Comparison of ENCODE assay signal across 10 mouse cellular contexts in genomic region chr17:47528919-47529318, GRCm38 (mm10). TPM values are rescaled to one million over a fixed set of nuclear protein-coding genes. Genes with fewer than 3 reads are reported as not detected.
DNase-seq lines count a peak whose midpoint lies in the region; ATAC-seq and TF ChIP-seq lines count a peak whose summit lies in the region.
"Had no signal": no experiment of that assay in that cellular context is flagged by ENCODE, and none has a peak within 500 bp of the region (broad histone marks: within the 10 kb centered on the region; RNA-seq: fewer than 3 reads in every experiment).

No protein-coding gene starts in this region.

- no peaks in the 10 kb centered on the region for H3K36me3 ChIP-seq in hindbrain, embryonic 12.5 days
- H3K36me3 ChIP-seq in hindbrain, postnatal 0 days (ENCODE audit: insufficient read depth, low read length), result no peaks in the 10 kb centered on the region
- H3K36me3 ChIP-seq in thymus, adult 2 months (ENCODE audit: control insufficient read depth, insufficient read depth, low read length), result peaks cover 16% of the 10 kb centered on the region
- H3K36me3 ChIP-seq in embryonic facial prominence, embryonic 15.5 days, result no peaks in the 10 kb centered on the region
- no peaks in the 10 kb centered on the region for H3K36me3 ChIP-seq in stomach, postnatal 0 days (ENCODE audit: control insufficient read depth, insufficient read depth, low read length)

- peaks cover 25% of the 10 kb centered on the region for H3K4me1 ChIP-seq in hindbrain, embryonic 12.5 days
- H3K4me1 ChIP-seq in hindbrain, postnatal 0 days (ENCODE audit: insufficient read depth, low read length), result no peaks in the 10 kb centered on the region
- peaks cover 83% of the 10 kb centered on the region for H3K4me1 ChIP-seq in thymus, adult 2 months (replicated peaks; ENCODE audit: control insufficient read depth, insufficient read depth, low read length)
- peaks cover 44% of the 10 kb centered on the region for H3K4me1 ChIP-seq in embryonic facial prominence, embryonic 15.5 days
- H3K4me1 ChIP-seq in stomach, postnatal 0 days (replicated peaks; ENCODE audit: control insufficient read depth, insufficient read depth), result peaks cover 10% of the 10 kb centered on the region

- no peak for DNase-seq in hindbrain, postnatal 0 days (ENCODE audit: low spot score)
- DNase-seq in thymus, adult 2 months, result peak; percentile 42
- DNase-seq in thymus, postnatal 0 days (ENCODE audit: low spot score), result no peak
- DNase-seq in stomach, postnatal 0 days (ENCODE audit: low spot score), result no peak
- DNase-seq in left cerebral cortex, adult 11 months (ENCODE audit: low spot score), result no peak
- DNase-seq: kidney, postnatal 14 days had no signal

- ATAC-seq in hindbrain, embryonic 12.5 days (ENCODE audit: low FRiP score), result peak; percentile 59; the same call in 1 of the 2 replicates
- no peak for ATAC-seq in hindbrain, postnatal 0 days
- ATAC-seq in embryonic facial prominence, embryonic 15.5 days (ENCODE audit: insufficient number of reproducible peaks, low FRiP score, low TSS enrichment, low read depth), result no peak
- ATAC-seq in stomach, postnatal 0 days (ENCODE audit: low FRiP score, low TSS enrichment), result no peak
- ATAC-seq: lung, postnatal 0 days had no signal

- no peak overlapping the region for H3K9ac ChIP-seq in hindbrain, embryonic 12.5 days
- no peak overlapping the region for H3K9ac ChIP-seq in hindbrain, postnatal 0 days (replicated peaks; ENCODE audit: low read length)
- no peak overlapping the region for H3K9ac ChIP-seq in embryonic facial prominence, embryonic 15.5 days
- H3K9ac ChIP-seq in stomach, postnatal 0 days (ENCODE audit: low read length), result no peak overlapping the region

- H3K4me3 ChIP-seq in hindbrain, embryonic 12.5 days, result no peak overlapping the region
- no peak overlapping the region for H3K4me3 ChIP-seq in hindbrain, postnatal 0 days (ENCODE audit: low read length)
- H3K4me3 ChIP-seq in thymus, adult 2 months (ENCODE audit: control insufficient read depth, insufficient read depth, low read length), result no peak overlapping the region
- no peak overlapping the region for H3K4me3 ChIP-seq in embryonic facial prominence, embryonic 15.5 days (replicated peaks)
- H3K4me3 ChIP-seq in stomach, postnatal 0 days (ENCODE audit: low read depth, low read length), result no peak overlapping the region
- H3K4me3 ChIP-seq: erythroblast, embryonic 14.5 days had no signal

- 59% methylated on average over 8 of the region's 8 CpGs for WGBS in hindbrain, embryonic 12.5 days
- 43% methylated on average over 8 of the region's 8 CpGs for WGBS in hindbrain, postnatal 0 days
- 76% methylated on average over 8 of the region's 8 CpGs for WGBS in thymus, adult 2 months
- 56% methylated on average over 8 of the region's 8 CpGs for WGBS in embryonic facial prominence, embryonic 15.5 days
- WGBS in stomach, postnatal 0 days, result 65% methylated on average over 8 of the region's 8 CpGs

- TF ChIP-seq POLR2A in thymus, adult 2 months (IDR thresholded peaks at IDR 0.05; ENCODE audit: control insufficient read depth, extremely low read depth, insufficient read depth, low read length, poor library complexity), result no peak

- no peak overlapping the region for H3K27ac ChIP-seq in hindbrain, embryonic 12.5 days
- no peak overlapping the region for H3K27ac ChIP-seq in hindbrain, postnatal 0 days
- peak overlapping the region; percentile 93 for H3K27ac ChIP-seq in thymus, adult 2 months (ENCODE audit: control insufficient read depth, insufficient read depth, low read length)
- peak overlapping the region; percentile 96; the same call in 1 of the 2 replicates for H3K27ac ChIP-seq in embryonic facial prominence, embryonic 15.5 days (replicated peaks)
- 0 out of 2 replicates have a peak overlapping the region, but pooled peaks have one; percentile 18 for H3K27ac ChIP-seq in stomach, postnatal 0 days (replicated peaks)

- no peaks in the 10 kb centered on the region for H3K9me3 ChIP-seq in hindbrain, embryonic 12.5 days (replicated peaks)
- H3K9me3 ChIP-seq in hindbrain, postnatal 0 days (ENCODE audit: low read length), result no peaks in the 10 kb centered on the region
- no peaks in the 10 kb centered on the region for H3K9me3 ChIP-seq in embryonic facial prominence, embryonic 15.5 days (replicated peaks)
- H3K9me3 ChIP-seq in stomach, postnatal 0 days (ENCODE audit: control insufficient read depth, low read length), result no peaks in the 10 kb centered on the region

- no peak overlapping the region for H3K4me2 ChIP-seq in hindbrain, embryonic 12.5 days (replicated peaks)
- H3K4me2 ChIP-seq in hindbrain, postnatal 0 days (ENCODE audit: low read depth, low read length), result no peak overlapping the region
- H3K4me2 ChIP-seq in embryonic facial prominence, embryonic 15.5 days (replicated peaks), result no peak overlapping the region
- no peak overlapping the region for H3K4me2 ChIP-seq in stomach, postnatal 0 days (replicated peaks; ENCODE audit: low read depth)

- TF ChIP-seq CTCF in hindbrain, postnatal 0 days (IDR thresholded peaks at IDR 0.05; ENCODE audit: low read depth), result no peak
- no peak for TF ChIP-seq CTCF in thymus, adult 2 months (IDR thresholded peaks at IDR 0.05; ENCODE audit: borderline replicate concordance, control insufficient read depth, extremely low read depth, insufficient read depth, low read length, poor library complexity)
- no peak for TF ChIP-seq CTCF in stomach, postnatal 0 days (IDR thresholded peaks at IDR 0.05; ENCODE audit: low read depth)

- no peaks in the 10 kb centered on the region for H3K27me3 ChIP-seq in hindbrain, embryonic 12.5 days
- H3K27me3 ChIP-seq in hindbrain, postnatal 0 days (ENCODE audit: insufficient read depth, low read length), result no peaks in the 10 kb centered on the region
- H3K27me3 ChIP-seq in thymus, adult 2 months (ENCODE audit: control insufficient read depth, insufficient read depth, low read length), result no peaks in the 10 kb centered on the region
- H3K27me3 ChIP-seq in embryonic facial prominence, embryonic 15.5 days, result no peaks in the 10 kb centered on the region
- H3K27me3 ChIP-seq in stomach, postnatal 0 days (ENCODE audit: control insufficient read depth, insufficient read depth, low read length), result no peaks in the 10 kb centered on the region

- no peak for TF ChIP-seq EP300 in stomach, postnatal 0 days (optimal IDR thresholded peaks at IDR 0.05)

RNA-seq across cellular contexts. Expression of gene Ccnd3, which starts 24.1 kb away (rescaled TPM):
- polyA plus RNA-seq in hindbrain, embryonic 12.5 days (2016; fragmentation: Nextera tagmentation; extraction: Ambion mirVana), result 177 and 179 TPM in 2 replicates
- 55.0 and 63.4 TPM in 2 replicates for total RNA-seq in hindbrain, postnatal 0 days (2014; rRNA removed)
- 69.3 and 71.5 TPM in 2 replicates for polyA plus RNA-seq in hindbrain, postnatal 0 days (2015; fragmentation: Nextera tagmentation; extraction: Ambion mirVana)
- polyA plus RNA-seq in thymus, adult 2 months (2012; rRNA removed), result 1,622 and 2,069 TPM in 2 replicates
- 1,113 and 1,146 TPM in 2 replicates for polyA plus RNA-seq in thymus, postnatal 0 days (2015; fragmentation: Nextera tagmentation; extraction: Ambion mirVana)
- polyA plus RNA-seq in embryonic facial prominence, embryonic 15.5 days (2015; fragmentation: Nextera tagmentation; extraction: Ambion mirVana), result 552 and 575 TPM in 2 replicates
- 219 and 242 TPM in 2 replicates for polyA plus RNA-seq in stomach, postnatal 0 days (2015; fragmentation: Nextera tagmentation; extraction: Ambion mirVana)

RNA-seq across cellular contexts. Expression of gene Taf8, which starts 26.8 kb away (rescaled TPM):
- polyA plus RNA-seq in hindbrain, embryonic 12.5 days (2016; fragmentation: Nextera tagmentation; extraction: Ambion mirVana), result 27.5 and 29.5 TPM in 2 replicates
- 17.9 and 22.2 TPM in 2 replicates for total RNA-seq in hindbrain, postnatal 0 days (2014; rRNA removed)
- polyA plus RNA-seq in hindbrain, postnatal 0 days (2015; fragmentation: Nextera tagmentation; extraction: Ambion mirVana), result 11.8 and 12.3 TPM in 2 replicates
- 68.2 and 74.3 TPM in 2 replicates for polyA plus RNA-seq in thymus, adult 2 months (2012; rRNA removed)
- 28.0 and 30.8 TPM in 2 replicates for polyA plus RNA-seq in thymus, postnatal 0 days (2015; fragmentation: Nextera tagmentation; extraction: Ambion mirVana)
- polyA plus RNA-seq in embryonic facial prominence, embryonic 15.5 days (2015; fragmentation: Nextera tagmentation; extraction: Ambion mirVana), result 30.0 and 32.4 TPM in 2 replicates
- 11.0 and 11.1 TPM in 2 replicates for polyA plus RNA-seq in stomach, postnatal 0 days (2015; fragmentation: Nextera tagmentation; extraction: Ambion mirVana)

Comparison
In these comparisons a context has a peak if more than half of its experiments do, and no peak if none do; other contexts are left out.
1. H3K27ac ChIP-seq: peak in thymus, adult 2 months (single experiment), embryonic facial prominence, embryonic 15.5 days (single experiment) and stomach, postnatal 0 days (single experiment); none in hindbrain, embryonic 12.5 days (single experiment) and hindbrain, postnatal 0 days (single experiment).